Comparison of ENCODE assay signal across 30 mouse cellular contexts in genomic region chr3:30705977-30706376, GRCm38 (mm10). TPM values are rescaled to one million over a fixed set of nuclear protein-coding genes. Genes with fewer than 3 reads are reported as not detected.
"Had no signal": no experiment of that assay in that cellular context is flagged by ENCODE, and none has a peak within 500 bp of the region (broad histone marks: within the 10 kb centered on the region; RNA-seq: fewer than 3 reads in every experiment).

No protein-coding gene starts in this region.

- H3K4me1 ChIP-seq: lung, embryonic 15.5 days; midbrain, embryonic 10.5 days; midbrain, embryonic 12.5 days; neural tube, embryonic 13.5 days; neural tube, embryonic 15.5 days had no signal

- ATAC-seq: lung, postnatal 0 days; midbrain, embryonic 16.5 days had no signal

- H3K9ac ChIP-seq: liver, postnatal 0 days; lung, embryonic 15.5 days; midbrain, embryonic 12.5 days; neural tube, embryonic 13.5 days; neural tube, embryonic 15.5 days had no signal

- H3K4me2 ChIP-seq: lung, embryonic 15.5 days; midbrain, embryonic 12.5 days; neural tube, embryonic 13.5 days; neural tube, embryonic 15.5 days had no signal

- H3K4me3 ChIP-seq: lung, embryonic 15.5 days; midbrain, embryonic 10.5 days; midbrain, embryonic 12.5 days; myocyte; neural tube, embryonic 13.5 days; neural tube, embryonic 15.5 days had no signal

- DNase-seq: liver, postnatal 0 days; lung, adult 2 months; lung, postnatal 14 days; lung, postnatal 36 days; midbrain, embryonic 14.5 days; retina, postnatal 1 day; right cerebral cortex, adult 18-20 months; right cerebral cortex, postnatal 25 days; right cerebral cortex, postnatal 4 days; spleen, adult 18-20 months; thymus, adult 18-20 months; thymus, postnatal 25 days; thymus, postnatal 4 days had no signal

- H3K36me3 ChIP-seq: lung, embryonic 15.5 days; midbrain, embryonic 10.5 days; midbrain, embryonic 12.5 days; neural tube, embryonic 13.5 days; neural tube, embryonic 15.5 days had no signal

- H3K27me3 ChIP-seq: lung, embryonic 15.5 days; midbrain, embryonic 12.5 days; neural tube, embryonic 13.5 days; neural tube, embryonic 15.5 days had no signal

- H3K9me3 ChIP-seq: lung, embryonic 15.5 days; midbrain, embryonic 10.5 days; midbrain, embryonic 12.5 days; neural tube, embryonic 13.5 days; neural tube, embryonic 15.5 days had no signal

- H3K27ac ChIP-seq: lung, embryonic 15.5 days; macrophage; midbrain, embryonic 10.5 days; midbrain, embryonic 12.5 days; neural tube, embryonic 13.5 days; neural tube, embryonic 15.5 days had no signal

RNA-seq across cellular contexts. Expression of gene Lrrc31, which starts 6.3 kb away (rescaled TPM):
- total RNA-seq: megakaryocyte, adult 5-6 weeks; megakaryocyte-erythroid progenitor cell, adult 5-6 weeks had no signal
- polyA plus RNA-seq: macrophage; midbrain, embryonic 10.5 days; midbrain, embryonic 12.5 days; midbrain, embryonic 14.5 days; myocyte; neural tube, embryonic 11.5 days; neural tube, embryonic 13.5 days; neural tube, embryonic 15.5 days had no signal

RNA-seq across cellular contexts. Expression of gene Samd7, which starts 40.1 kb away (rescaled TPM):
- total RNA-seq: megakaryocyte, adult 5-6 weeks; megakaryocyte-erythroid progenitor cell, adult 5-6 weeks had no signal
- polyA plus RNA-seq: lung, adult 2 months; lung, embryonic 15.5 days; lung, postnatal 0 days; macrophage; midbrain, embryonic 10.5 days; midbrain, embryonic 12.5 days; midbrain, embryonic 14.5 days; myocyte; neural tube, embryonic 11.5 days; neural tube, embryonic 13.5 days; neural tube, embryonic 15.5 days; small intestine, adult 2 months; stomach, embryonic 14.5 days; stomach, embryonic 16.5 days; thymus, postnatal 0 days; urinary bladder, adult 2 months had no signal

RNA-seq across cellular contexts. Expression of gene Lrrc34, which starts 58.3 kb away (rescaled TPM):
- total RNA-seq: megakaryocyte-erythroid progenitor cell, adult 5-6 weeks had no signal
- polyA plus RNA-seq: macrophage; myocyte; small intestine, adult 2 months had no signal
